Mouse (Mus musculus) lung, postnatal 0 days (tissue): ENCODE data around the gene Ugt2a1.
"Not testable (repeated sequence)": the region's sequence is repeated elsewhere in the genome, so short reads cannot be mapped to it uniquely, and the experiment has no call there.

Source experiments
- CTCF ChIP-seq: IDR thresholded peaks from 2 replicates; pipeline ENCODE4 v1.5.1; 2016; ENCODE audit warnings: antibody characterized with exemption, mild to moderate bottlenecking
- EP300 ChIP-seq: IDR thresholded peaks from 2 replicates; pipeline ENCODE4 v1.6.1; 2016; ENCODE audit warnings: antibody characterized with exemption, mild to moderate bottlenecking, control low read depth

- not testable (repeated sequence) for TF ChIP-seq CTCF, EP300
These were observed 38.2 kb downstream of the Ugt2a1 start for GRCm38 (mm10) chr5:87452514-87452913.
